Comparison of ENCODE assay signal across 8 mouse cellular contexts in the genomic region with DNA sequence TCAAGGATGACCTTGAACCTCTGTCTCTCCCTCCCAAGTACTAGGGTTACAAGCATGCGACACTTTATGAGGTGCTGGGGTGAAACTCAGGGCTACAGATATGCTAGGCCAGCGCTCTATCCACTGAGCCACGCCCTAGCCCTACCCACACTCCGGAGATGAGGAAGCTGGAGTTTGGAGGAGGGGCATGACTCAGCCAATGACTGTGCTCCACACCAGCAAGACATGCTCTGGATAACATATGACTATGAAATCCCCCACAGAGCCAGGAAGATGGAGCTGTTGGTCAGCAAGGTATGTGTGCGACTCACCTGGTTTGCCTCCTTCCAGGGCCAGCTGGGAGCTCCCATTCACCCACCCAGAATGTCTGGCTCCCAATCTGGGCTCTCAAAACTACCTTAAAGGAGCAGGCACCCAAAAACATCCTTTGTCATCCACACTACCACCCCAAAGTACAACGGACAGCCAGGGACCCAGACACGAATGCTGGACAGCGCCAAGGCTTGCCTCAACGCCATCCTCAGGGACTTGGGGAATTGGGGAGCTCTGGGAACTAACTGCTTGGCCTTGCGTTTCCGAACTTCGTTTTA. TPM values are rescaled to one million over a fixed set of nuclear protein-coding genes. Genes with fewer than 3 reads are reported as not detected.
DNase-seq lines count a peak whose midpoint lies in the region; ATAC-seq and TF ChIP-seq lines count a peak whose summit lies in the region.

No protein-coding gene starts in this region.

- no peaks in the 10 kb centered on the region for H3K9me3 ChIP-seq in kidney, embryonic 15.5 days (replicated peaks)
- no peaks in the 10 kb centered on the region for H3K9me3 ChIP-seq in intestine, postnatal 0 days (ENCODE audit: control insufficient read depth)

- TF ChIP-seq CTCF in intestine, postnatal 0 days (IDR thresholded peaks at IDR 0.05; ENCODE audit: low read depth): no peak

- no peak overlapping the region for H3K27ac ChIP-seq in kidney, embryonic 15.5 days
- H3K27ac ChIP-seq in intestine, postnatal 0 days (ENCODE audit: low read depth, low read length): peak overlapping the region; percentile 35

- H3K36me3 ChIP-seq in kidney, embryonic 15.5 days: no peaks in the 10 kb centered on the region
- H3K36me3 ChIP-seq in intestine, postnatal 0 days (ENCODE audit: control insufficient read depth, insufficient read depth): no peaks in the 10 kb centered on the region

- H3K9ac ChIP-seq in kidney, embryonic 15.5 days: no peak overlapping the region
- H3K9ac ChIP-seq in intestine, postnatal 0 days (ENCODE audit: low read depth, low read length): peak overlapping the region; percentile 26; the same call in 1 of the 2 replicates

- WGBS in kidney, embryonic 15.5 days: 23% methylated on average over 12 of the region's 12 CpGs
- 22% methylated on average over 12 of the region's 12 CpGs for WGBS in intestine, postnatal 0 days

- peaks cover 34% of the 10 kb centered on the region for H3K4me1 ChIP-seq in kidney, embryonic 15.5 days
- H3K4me1 ChIP-seq in intestine, postnatal 0 days (replicated peaks; ENCODE audit: control insufficient read depth, insufficient read depth, low read length): 0 out of 2 replicates have a peak, but pooled peaks cover 4% of the 10 kb centered on the region

- H3K4me2 ChIP-seq in kidney, embryonic 15.5 days: peak overlapping the region; percentile 57
- peak overlapping the region; percentile 72 for H3K4me2 ChIP-seq in intestine, postnatal 0 days (replicated peaks; ENCODE audit: low read depth)

- DNase-seq in kidney, adult 9 months: no peak
- DNase-seq in adrenal gland, postnatal 14 days: peak; percentile 68
- peak; percentile 72 for DNase-seq in gastrocnemius, postnatal 14 days
- DNase-seq in yolk sac, embryonic 10.5 days (ENCODE audit: low spot score): no peak
- DNase-seq in urinary bladder, postnatal 10 days (ENCODE audit: low spot score): no peak

- peak overlapping the region; percentile 23; the same call in 1 of the 2 replicates for H3K4me3 ChIP-seq in kidney, embryonic 15.5 days (replicated peaks)
- H3K4me3 ChIP-seq in intestine, postnatal 0 days (ENCODE audit: low read depth, low read length): peak overlapping the region; percentile 23

- intact Hi-C loops in gastrocnemius, postnatal 14 days (cut with DNase I; ENCODE audit: low total_unique reads): no loop called here

- H3K27me3 ChIP-seq in kidney, embryonic 15.5 days: no peaks in the 10 kb centered on the region
- H3K27me3 ChIP-seq in intestine, postnatal 0 days (replicated peaks; ENCODE audit: control insufficient read depth, insufficient read depth, low read length): peaks cover 3% of the 10 kb centered on the region; the same call in 1 of the 2 replicates

- 0 out of 2 replicates have a peak, but pooled peaks have one; percentile 61 for ATAC-seq in kidney, embryonic 15.5 days (replicated peaks; ENCODE audit: low FRiP score)
- peak; percentile 48 for ATAC-seq in intestine, postnatal 0 days
- ATAC-seq in megakaryocyte progenitor cell, adult 5-6 weeks (replicated peaks; ENCODE audit: poor library complexity): peak; percentile 84

RNA-seq across cellular contexts. Expression of a gene that starts 0.7 kb away (rescaled TPM):
- polyA plus RNA-seq in kidney, embryonic 15.5 days (2015; fragmentation: Nextera tagmentation; extraction: Ambion mirVana): 13.3 and 13.5 TPM in 2 replicates
- total RNA-seq in adrenal gland, postnatal 14 days (2021): 11.7 and 12.7 TPM in 2 replicates
- 1 to 10 TPM; 6.3 to 9.7 TPM for total RNA-seq in gastrocnemius, postnatal 14 days (2021)
- polyA plus RNA-seq in intestine, postnatal 0 days (2015; fragmentation: Nextera tagmentation; extraction: Ambion mirVana): 2.8 and 3.6 TPM in 2 replicates
- 0.17 and 1.1 TPM in 2 replicates for total RNA-seq in megakaryocyte progenitor cell, adult 5-6 weeks (2015)
- total RNA-seq in megakaryocyte progenitor cell, adult 5-6 weeks (2017): 0.71 and 2.6 TPM in 2 replicates

RNA-seq across cellular contexts. Expression of a gene that starts 23.8 kb away (rescaled TPM):
- 35.3 and 37.5 TPM in 2 replicates for polyA plus RNA-seq in kidney, embryonic 15.5 days (2015; fragmentation: Nextera tagmentation; extraction: Ambion mirVana)
- total RNA-seq in adrenal gland, postnatal 14 days (2021): 40.7 and 41.9 TPM in 2 replicates
- total RNA-seq in gastrocnemius, postnatal 14 days (2021): 10 to 100 TPM; 17.7 to 18.7 TPM
- 13.3 and 14.6 TPM in 2 replicates for polyA plus RNA-seq in intestine, postnatal 0 days (2015; fragmentation: Nextera tagmentation; extraction: Ambion mirVana)
- total RNA-seq in megakaryocyte progenitor cell, adult 5-6 weeks (2015): 28.6 and 29.4 TPM in 2 replicates
- 36.4 and 38.9 TPM in 2 replicates for total RNA-seq in megakaryocyte progenitor cell, adult 5-6 weeks (2017)

RNA-seq across cellular contexts. Expression of a gene that starts 38.7 kb away (rescaled TPM):
- 78.9 and 79.7 TPM in 2 replicates for polyA plus RNA-seq in kidney, embryonic 15.5 days (2015; fragmentation: Nextera tagmentation; extraction: Ambion mirVana)
- 33.5 and 42.5 TPM in 2 replicates for total RNA-seq in adrenal gland, postnatal 14 days (2021)
- 10 to 100 TPM; 11.2 to 11.7 TPM for total RNA-seq in gastrocnemius, postnatal 14 days (2021)
- 90.3 and 95.4 TPM in 2 replicates for polyA plus RNA-seq in intestine, postnatal 0 days (2015; fragmentation: Nextera tagmentation; extraction: Ambion mirVana)
- total RNA-seq in megakaryocyte progenitor cell, adult 5-6 weeks (2015): 63.5 and 65.1 TPM in 2 replicates
- total RNA-seq in megakaryocyte progenitor cell, adult 5-6 weeks (2017): 71.7 and 96.5 TPM in 2 replicates

RNA-seq across cellular contexts. Expression of a gene that starts 53.0 kb away (rescaled TPM):
- 55.2 and 60.5 TPM in 2 replicates for polyA plus RNA-seq in kidney, embryonic 15.5 days (2015; fragmentation: Nextera tagmentation; extraction: Ambion mirVana)
- total RNA-seq in adrenal gland, postnatal 14 days (2021): 33.0 and 37.0 TPM in 2 replicates
- total RNA-seq in gastrocnemius, postnatal 14 days (2021): 10 to 100 TPM; 16.1 to 17.4 TPM
- polyA plus RNA-seq in intestine, postnatal 0 days (2015; fragmentation: Nextera tagmentation; extraction: Ambion mirVana): 28.2 and 29.3 TPM in 2 replicates
- 40.5 and 43.3 TPM in 2 replicates for total RNA-seq in megakaryocyte progenitor cell, adult 5-6 weeks (2015)
- 68.0 and 73.9 TPM in 2 replicates for total RNA-seq in megakaryocyte progenitor cell, adult 5-6 weeks (2017)

RNA-seq across cellular contexts. Expression of a gene that starts 53.1 kb away (rescaled TPM):
- polyA plus RNA-seq in kidney, embryonic 15.5 days (2015; fragmentation: Nextera tagmentation; extraction: Ambion mirVana): 19.1 and 22.7 TPM in 2 replicates
- 17.4 and 23.5 TPM in 2 replicates for total RNA-seq in adrenal gland, postnatal 14 days (2021)
- 10 to 100 TPM; 11.6 to 13.1 TPM for total RNA-seq in gastrocnemius, postnatal 14 days (2021)
- polyA plus RNA-seq in intestine, postnatal 0 days (2015; fragmentation: Nextera tagmentation; extraction: Ambion mirVana): 4.0 and 5.2 TPM in 2 replicates
- total RNA-seq in megakaryocyte progenitor cell, adult 5-6 weeks (2015): 1.9 and 2.2 TPM in 2 replicates
- 2.7 TPM in 2 replicates for total RNA-seq in megakaryocyte progenitor cell, adult 5-6 weeks (2017)

Comparison
In these comparisons a context has a peak if more than half of its experiments do, and no peak if none do; other contexts are left out.
1. DNase-seq: peak in adrenal gland, postnatal 14 days (single experiment) and gastrocnemius, postnatal 14 days (single experiment); none in kidney, adult 9 months (single experiment), yolk sac, embryonic 10.5 days (single experiment) and urinary bladder, postnatal 10 days (single experiment).
2. Peak in every context shown above with its lines, with median percentiles within 50 percentile points of each other: ATAC-seq.